In the genomic region with DNA sequence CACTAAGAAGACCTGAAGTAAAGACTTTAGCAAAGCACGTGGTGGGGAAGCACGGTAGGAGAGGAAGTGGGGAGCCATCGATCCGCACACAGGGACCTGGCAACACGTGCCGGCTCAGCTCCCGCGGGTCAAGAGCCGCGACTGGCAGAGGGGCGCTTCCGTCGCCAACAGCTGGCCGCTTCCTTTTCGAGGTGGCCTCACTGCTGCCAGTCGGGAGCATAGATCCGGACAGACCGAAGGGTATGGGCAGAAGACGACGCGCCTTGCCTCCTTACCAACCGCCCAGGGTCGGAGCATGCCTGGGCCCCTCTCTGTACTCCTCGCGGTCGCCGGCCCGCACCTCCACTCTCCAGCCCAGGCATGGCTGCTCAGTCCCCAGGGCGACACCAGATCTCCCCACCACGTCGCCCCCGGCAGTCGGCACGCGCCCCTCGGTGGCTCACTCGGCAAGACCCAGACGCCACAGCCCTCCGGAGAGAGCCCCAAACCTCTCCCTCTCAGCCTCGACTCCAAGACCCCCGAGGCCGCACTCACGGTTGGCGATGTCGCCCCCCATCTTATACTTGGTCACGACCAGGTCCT, we compare ENCODE assay signal across 8 mouse cellular contexts. TPM values are rescaled to one million over a fixed set of nuclear protein-coding genes. Genes with fewer than 3 reads are reported as not detected.
DNase-seq lines count a peak whose midpoint lies in the region; ATAC-seq and TF ChIP-seq lines count a peak whose summit lies in the region.

No protein-coding gene starts in this region.

- H3K9me3 ChIP-seq in CH12.LX (replicated peaks; ENCODE audit: low read length): no peaks in the 10 kb centered on the region
- no peaks in the 10 kb centered on the region for H3K9me3 ChIP-seq in embryonic facial prominence, embryonic 15.5 days (replicated peaks)
- H3K9me3 ChIP-seq in hindbrain, embryonic 13.5 days: no peaks in the 10 kb centered on the region
- no peaks in the 10 kb centered on the region for H3K9me3 ChIP-seq in liver, embryonic 16.5 days (replicated peaks; ENCODE audit: control insufficient read depth, low read length)
- H3K9me3 ChIP-seq in neural tube, embryonic 13.5 days: no peaks in the 10 kb centered on the region

- TF ChIP-seq EP300 in CH12.LX (IDR thresholded peaks at IDR 0.05; ENCODE audit: low read length): no peak

- TF ChIP-seq RAD21 in CH12.LX (IDR thresholded peaks at IDR 0.05; ENCODE audit: low read depth, low read length): no peak

- TF ChIP-seq CTCF in CH12.LX (conservative IDR thresholded peaks at IDR 0.05 in 1 of 2, IDR thresholded peaks at IDR 0.05 in 1 of 2; ENCODE audit: low read depth in 2 of 2, low read length in 2 of 2): no peak

- peak overlapping the region; percentile 81 for H3K4me2 ChIP-seq in CH12.LX (ENCODE audit: insufficient read depth, low read depth, poor library complexity, severe bottlenecking)
- peak overlapping the region; percentile 76 for H3K4me2 ChIP-seq in embryonic facial prominence, embryonic 15.5 days (replicated peaks)
- H3K4me2 ChIP-seq in hindbrain, embryonic 13.5 days: peak overlapping the region; percentile 98
- H3K4me2 ChIP-seq in liver, embryonic 16.5 days (ENCODE audit: low read depth, low read length): peak overlapping the region; percentile 95
- H3K4me2 ChIP-seq in neural tube, embryonic 13.5 days: peak overlapping the region; percentile 96

- peaks cover 4 to 27% of the 10 kb centered on the region in 2 experiments; a peak in 2 of 4 replicates for H3K4me1 ChIP-seq in CH12.LX (ENCODE audit: control insufficient read depth in 1 of 2, insufficient read depth in 2 of 2)
- H3K4me1 ChIP-seq in embryonic facial prominence, embryonic 15.5 days: peaks cover 13% of the 10 kb centered on the region
- peaks cover 23% of the 10 kb centered on the region for H3K4me1 ChIP-seq in hindbrain, embryonic 13.5 days (replicated peaks)
- H3K4me1 ChIP-seq in liver, embryonic 16.5 days (ENCODE audit: control insufficient read depth, low read depth, low read length): peaks cover 19% of the 10 kb centered on the region
- peaks cover 25% of the 10 kb centered on the region for H3K4me1 ChIP-seq in neural tube, embryonic 13.5 days (replicated peaks)

- H3K36me3 ChIP-seq in CH12.LX (replicated peaks in 1 of 2; ENCODE audit: control insufficient read depth in 1 of 2, insufficient read depth in 1 of 2, low read length in 1 of 2): peaks cover 35 to 60% of the 10 kb centered on the region in 2 experiments
- peaks cover 27% of the 10 kb centered on the region for H3K36me3 ChIP-seq in embryonic facial prominence, embryonic 15.5 days
- peaks cover 35% of the 10 kb centered on the region for H3K36me3 ChIP-seq in hindbrain, embryonic 13.5 days
- H3K36me3 ChIP-seq in liver, embryonic 16.5 days (ENCODE audit: control insufficient read depth, insufficient read depth): peaks cover 21% of the 10 kb centered on the region
- peaks cover 32% of the 10 kb centered on the region for H3K36me3 ChIP-seq in neural tube, embryonic 13.5 days

- peak overlapping the region; percentile 83 for H3K9ac ChIP-seq in CH12.LX (ENCODE audit: insufficient read depth, low read depth)
- H3K9ac ChIP-seq in embryonic facial prominence, embryonic 15.5 days: peak overlapping the region; percentile 94
- peak overlapping the region; percentile 94 for H3K9ac ChIP-seq in hindbrain, embryonic 13.5 days
- peak overlapping the region; percentile 97 for H3K9ac ChIP-seq in liver, embryonic 16.5 days (ENCODE audit: low read depth, low read length)
- H3K9ac ChIP-seq in neural tube, embryonic 13.5 days: peak overlapping the region; percentile 92

- peak overlapping the region; percentile 85 to 98 (median 94) for H3K4me3 ChIP-seq in CH12.LX (replicated peaks in 1 of 3; ENCODE audit: low read depth in 2 of 3, low read length in 2 of 3, poor library complexity in 1 of 3)
- H3K4me3 ChIP-seq in embryonic facial prominence, embryonic 15.5 days (replicated peaks): peak overlapping the region; percentile 77
- H3K4me3 ChIP-seq in hindbrain, embryonic 13.5 days: peak overlapping the region; percentile 88
- peak overlapping the region; percentile 94 for H3K4me3 ChIP-seq in liver, embryonic 16.5 days (ENCODE audit: low read depth, low read length)
- H3K4me3 ChIP-seq in neural tube, embryonic 13.5 days: peak overlapping the region; percentile 79

- DNase-seq in cerebellum, adult 8-10 months: peak; percentile 28
- no peak for DNase-seq in cerebellum, adult 11 months
- peak; percentile 45 for DNase-seq in CH12.LX (ENCODE audit: extremely low read depth)
- no peak for DNase-seq in frontal cortex, postnatal 25 days (ENCODE audit: low spot score in 2 of 2)

- ATAC-seq in embryonic facial prominence, embryonic 15.5 days (ENCODE audit: insufficient number of reproducible peaks, low FRiP score, low TSS enrichment, low read depth): peak; percentile 3
- ATAC-seq in hindbrain, embryonic 13.5 days (ENCODE audit: low FRiP score): peak; percentile 66
- 0 out of 2 replicates have a peak, but pooled peaks have one; percentile 6 for ATAC-seq in liver, embryonic 16.5 days (ENCODE audit: low read depth)
- peak; percentile 62 for ATAC-seq in neural tube, embryonic 13.5 days (ENCODE audit: low read depth)

- H3K79me2 ChIP-seq in CH12.LX (replicated peaks; ENCODE audit: control insufficient read depth, extremely low read depth, insufficient read depth, poor library complexity, severe bottlenecking): peaks cover 38% of the 10 kb centered on the region

- WGBS in embryonic facial prominence, embryonic 15.5 days: under 1% methylated on average over 46 of the region's 46 CpGs
- under 1% methylated on average over 45 of the region's 46 CpGs for WGBS in hindbrain, embryonic 13.5 days
- WGBS in liver, embryonic 16.5 days (ENCODE audit: insufficient replicate concordance): under 1% methylated on average over 45 of the region's 46 CpGs
- under 1% methylated on average over 45 of the region's 46 CpGs for WGBS in neural tube, embryonic 13.5 days

- no peak for TF ChIP-seq POLR2A in CH12.LX (IDR thresholded peaks at IDR 0.05; ENCODE audit: low read depth, low read length)

- H3K27me3 ChIP-seq in CH12.LX (replicated peaks): no peaks in the 10 kb centered on the region
- H3K27me3 ChIP-seq in embryonic facial prominence, embryonic 15.5 days: no peaks in the 10 kb centered on the region
- H3K27me3 ChIP-seq in hindbrain, embryonic 13.5 days: no peaks in the 10 kb centered on the region
- H3K27me3 ChIP-seq in liver, embryonic 16.5 days (ENCODE audit: control insufficient read depth, insufficient read depth, low read depth, low read length): no peaks in the 10 kb centered on the region
- no peaks in the 10 kb centered on the region for H3K27me3 ChIP-seq in neural tube, embryonic 13.5 days

- H3K27ac ChIP-seq in CH12.LX (ENCODE audit: insufficient read depth, low read depth): peak overlapping the region; percentile 59
- peak overlapping the region; percentile 95 for H3K27ac ChIP-seq in embryonic facial prominence, embryonic 15.5 days (replicated peaks)
- H3K27ac ChIP-seq in hindbrain, embryonic 13.5 days: peak overlapping the region; percentile 89
- H3K27ac ChIP-seq in liver, embryonic 16.5 days (ENCODE audit: low read length): peak overlapping the region; percentile 99
- H3K27ac ChIP-seq in neural tube, embryonic 13.5 days (replicated peaks): peak overlapping the region; percentile 86

- dilution Hi-C loops in CH12.LX (cut with MboI; ENCODE audit: extremely low pct_ligation_motif_present, extremely low pct_unique_long_range_greater_than_20kb, low sequenced_read_pairs): no loop called here

- in situ Hi-C loops in CH12.LX (cut with MboI; ENCODE audit: low pct_ligation_motif_present, low pct_unique_long_range_greater_than_20kb, low sequenced_read_pairs): no loop called here

RNA-seq across cellular contexts. Expression of a gene that starts 0.5 kb away (rescaled TPM):
- total RNA-seq in CH12.LX (2012; rRNA removed): 133 and 166 TPM in 2 replicates
- 126 and 129 TPM in 2 replicates for total RNA-seq in CH12.LX (2014; rRNA removed)
- 550 and 650 TPM in 2 replicates for polyA plus RNA-seq in CH12.LX (2012; ENCODE audit: insufficient read length, low read depth)
- polyA plus RNA-seq in embryonic facial prominence, embryonic 15.5 days (2015; fragmentation: Nextera tagmentation; extraction: Ambion mirVana): 186 and 189 TPM in 2 replicates
- 125 and 129 TPM in 2 replicates for polyA plus RNA-seq in hindbrain, embryonic 13.5 days (2015; fragmentation: Nextera tagmentation; extraction: Ambion mirVana)
- polyA plus RNA-seq in liver, embryonic 16.5 days (2015; fragmentation: Nextera tagmentation; extraction: Ambion mirVana): 96.2 and 103 TPM in 2 replicates
- polyA plus RNA-seq in neural tube, embryonic 13.5 days (2015; fragmentation: Nextera tagmentation; extraction: Ambion mirVana): 124 and 136 TPM in 2 replicates

RNA-seq across cellular contexts. Expression of a gene that starts 16.2 kb away (rescaled TPM):
- 7,686 and 8,549 TPM in 2 replicates for total RNA-seq in CH12.LX (2012; rRNA removed)
- 2,395 and 2,709 TPM in 2 replicates for total RNA-seq in CH12.LX (2014; rRNA removed)
- 6,293 and 8,065 TPM in 2 replicates for polyA plus RNA-seq in CH12.LX (2012; ENCODE audit: insufficient read length, low read depth)
- polyA plus RNA-seq in embryonic facial prominence, embryonic 15.5 days (2015; fragmentation: Nextera tagmentation; extraction: Ambion mirVana): 4,202 and 4,259 TPM in 2 replicates
- polyA plus RNA-seq in hindbrain, embryonic 13.5 days (2015; fragmentation: Nextera tagmentation; extraction: Ambion mirVana): 2,639 and 2,680 TPM in 2 replicates
- polyA plus RNA-seq in liver, embryonic 16.5 days (2015; fragmentation: Nextera tagmentation; extraction: Ambion mirVana): 2,106 and 2,245 TPM in 2 replicates
- polyA plus RNA-seq in neural tube, embryonic 13.5 days (2015; fragmentation: Nextera tagmentation; extraction: Ambion mirVana): 2,522 and 2,730 TPM in 2 replicates

RNA-seq across cellular contexts. Expression of a gene that starts 17.7 kb away (rescaled TPM):
- total RNA-seq in CH12.LX (2012; rRNA removed) (19.9 and 20.9 TPM in 2 replicates), CH12.LX (2014; rRNA removed) (16.2 TPM in 2 replicates)
- 14.4 and 14.6 TPM in 2 replicates for polyA plus RNA-seq in CH12.LX (2012; ENCODE audit: insufficient read length, low read depth)
- polyA plus RNA-seq in embryonic facial prominence, embryonic 15.5 days (2015; fragmentation: Nextera tagmentation; extraction: Ambion mirVana): 15.8 and 16.0 TPM in 2 replicates
- polyA plus RNA-seq in hindbrain, embryonic 13.5 days (2015; fragmentation: Nextera tagmentation; extraction: Ambion mirVana): 19.7 and 20.9 TPM in 2 replicates
- polyA plus RNA-seq in liver, embryonic 16.5 days (2015; fragmentation: Nextera tagmentation; extraction: Ambion mirVana): 4.9 and 5.7 TPM in 2 replicates
- polyA plus RNA-seq in neural tube, embryonic 13.5 days (2015; fragmentation: Nextera tagmentation; extraction: Ambion mirVana): 19.4 and 19.9 TPM in 2 replicates

RNA-seq across cellular contexts. Expression of a gene that starts 24.2 kb away (rescaled TPM):
- total RNA-seq in CH12.LX (2012; rRNA removed) (12.6 and 13.2 TPM in 2 replicates), CH12.LX (2014; rRNA removed) (11.3 and 13.0 TPM in 2 replicates)
- polyA plus RNA-seq in CH12.LX (2012; ENCODE audit: insufficient read length, low read depth): 7.4 and 7.7 TPM in 2 replicates
- polyA plus RNA-seq in embryonic facial prominence, embryonic 15.5 days (2015; fragmentation: Nextera tagmentation; extraction: Ambion mirVana): 23.9 and 25.8 TPM in 2 replicates
- 3.0 and 3.5 TPM in 2 replicates for polyA plus RNA-seq in hindbrain, embryonic 13.5 days (2015; fragmentation: Nextera tagmentation; extraction: Ambion mirVana)
- polyA plus RNA-seq in liver, embryonic 16.5 days (2015; fragmentation: Nextera tagmentation; extraction: Ambion mirVana): 4.2 and 5.2 TPM in 2 replicates
- 9.5 and 9.9 TPM in 2 replicates for polyA plus RNA-seq in neural tube, embryonic 13.5 days (2015; fragmentation: Nextera tagmentation; extraction: Ambion mirVana)

RNA-seq across cellular contexts. Expression of a gene that starts 39.6 kb away (rescaled TPM):
- total RNA-seq in CH12.LX (2012; rRNA removed) (43.2 and 48.0 TPM in 2 replicates), CH12.LX (2014; rRNA removed) (20.2 and 20.6 TPM in 2 replicates)
- polyA plus RNA-seq in CH12.LX (2012; ENCODE audit: insufficient read length, low read depth): 33.0 and 38.2 TPM in 2 replicates
- polyA plus RNA-seq in embryonic facial prominence, embryonic 15.5 days (2015; fragmentation: Nextera tagmentation; extraction: Ambion mirVana): 43.3 and 44.0 TPM in 2 replicates
- polyA plus RNA-seq in hindbrain, embryonic 13.5 days (2015; fragmentation: Nextera tagmentation; extraction: Ambion mirVana): 16.4 and 17.6 TPM in 2 replicates
- polyA plus RNA-seq in liver, embryonic 16.5 days (2015; fragmentation: Nextera tagmentation; extraction: Ambion mirVana): 10.3 and 10.5 TPM in 2 replicates
- polyA plus RNA-seq in neural tube, embryonic 13.5 days (2015; fragmentation: Nextera tagmentation; extraction: Ambion mirVana): 31.5 and 35.1 TPM in 2 replicates

Comparison
In these comparisons a context has a peak if more than half of its experiments do, and no peak if none do; other contexts are left out.
1. DNase-seq: peak in cerebellum, adult 8-10 months (single experiment) and CH12.LX (single experiment); none in cerebellum, adult 11 months (single experiment) and frontal cortex, postnatal 25 days (0 of 2).
2. ATAC-seq: peak in every context shown above with its lines; median percentile 66 in hindbrain, embryonic 13.5 days; 62 in neural tube, embryonic 13.5 days; 6 in liver, embryonic 16.5 days; 3 in embryonic facial prominence, embryonic 15.5 days.
3. Peak in every context shown above with its lines, with median percentiles within 50 percentile points of each other: H3K27ac ChIP-seq, H3K4me2 ChIP-seq, H3K4me3 ChIP-seq and H3K9ac ChIP-seq.